Mouse (Mus musculus) liver, embryonic 16.5 days (tissue): ENCODE data around the gene Lnpk. TPM values are rescaled to one million over a fixed set of nuclear protein-coding genes. Genes with fewer than 3 reads are reported as not detected.

ENCODE experiments used
- ATAC-seq: fragments of 200-750 bp; cut with Nextera tagmentation; 2 replicates; pipeline ENCODE4 v1.8.0; 2017; ENCODE audit warnings: low read depth, mild to moderate bottlenecking, moderate number of reproducible peaks, moderate library complexity
- H3K27ac ChIP-seq: fragments of 300-500 bp; sonication (generic); 2 replicates; pipeline ENCODE4 v1.5.1; 2014; ENCODE audit warnings: mild to moderate bottlenecking, low read length
- H3K27me3 ChIP-seq: fragments of 300-500 bp; sonication (generic); 2 replicates; pipeline ENCODE4 v1.6.1; 2014; ENCODE audit warnings: low read depth, low read length, mixed read lengths; ENCODE audit not compliant: control insufficient read depth, insufficient read depth
- H3K36me3 ChIP-seq: fragments of 300-500 bp; sonication (generic); 2 replicates; pipeline ENCODE4 v1.6.1; 2014; ENCODE audit warnings: mild to moderate bottlenecking; ENCODE audit not compliant: control insufficient read depth, insufficient read depth
- H3K4me1 ChIP-seq: fragments of 300-500 bp; sonication (generic); 2 replicates; pipeline ENCODE4 v1.6.1; 2014; ENCODE audit warnings: low read depth, low read length, mixed read lengths; ENCODE audit not compliant: control insufficient read depth
- H3K4me2 ChIP-seq: fragments of 300-500 bp; sonication (generic); 2 replicates; pipeline ENCODE4 v1.6.1; 2014; ENCODE audit warnings: low read depth, low read length, mixed read lengths
- H3K4me3 ChIP-seq: fragments of 300-500 bp; sonication (generic); 2 replicates; pipeline ENCODE4 v1.5.1; 2014; ENCODE audit warnings: low read depth, mild to moderate bottlenecking, low read length
- H3K9ac ChIP-seq: fragments of 300-500 bp; sonication (generic); 2 replicates; pipeline ENCODE4 v1.6.1; 2014; ENCODE audit warnings: low read depth, low read length
- H3K9me3 ChIP-seq: fragments of 300-500 bp; sonication (generic); replicated peaks from 2 replicates; pipeline ENCODE4 v1.6.1; 2016; ENCODE audit warnings: low read length; ENCODE audit not compliant: control insufficient read depth
- WGBS: fragments of 180-500 bp; shearing (Covaris S2); extraction: QIAGEN DNeasy Blood & Tissue Kit; methylation state at CpG from one replicate; pipeline ENCODE4 v1.1.7; 2014; ENCODE audit not compliant: insufficient replicate concordance; 5-methylcytosine and 5-hydroxymethylcytosine counted together
- polyA plus RNA-seq: library from polyadenylated mRNA; unstranded; fragments of >200 nt; fragmentation: Nextera tagmentation; extraction: Ambion mirVana; gene quantifications from 2 replicates; pipeline ENCODE4 v1.2.1, GENCODE M21; 2015

The Lnpk gene
- 14.7 and 18.3 TPM in 2 replicates for polyA plus RNA-seq

GRCm38 (mm10) chr2:74578843-74579489, at the start of gene Lnpk:
Gene Lnpk, minus strand, starts transcription at chr2:74579435.
- Histone ChIP-seq H3K4me3 (peak within 1 kb of the TSS; percentile 99), H3K4me2 (peak within 1 kb of the TSS; percentile 99), H3K4me1 (peaks cover 9% of the 10 kb centered on the region), H3K27ac (peak within 1 kb of the TSS; percentile 96), H3K36me3 (no peaks in the 10 kb centered on the region), H3K9me3 (no peaks in the 10 kb centered on the region), H3K27me3 (no peaks in the 10 kb centered on the region), H3K9ac (peak within 1 kb of the TSS; percentile 99)
- ATAC-seq, result peak; percentile 98
- WGBS, result under 1% methylated on average over 34 of the region's 34 CpGs

GRCm38 (mm10) chr2:74620368-74620767, 41.1 kb upstream of the Lnpk start:
- H3K36me3 ChIP-seq, result no peaks in the 10 kb centered on the region
- H3K27me3 ChIP-seq, result no peaks in the 10 kb centered on the region
- H3K9ac ChIP-seq, result no peak overlapping the region
- no peak overlapping the region for H3K4me3 ChIP-seq
- 77% methylated on average over 10 of the region's 10 CpGs for WGBS
- H3K4me1 ChIP-seq, result no peaks in the 10 kb centered on the region
- no peak overlapping the region for H3K4me2 ChIP-seq
- no peak for ATAC-seq
- H3K27ac ChIP-seq, result no peak overlapping the region
- H3K9me3 ChIP-seq, result no peaks in the 10 kb centered on the region

GRCm38 (mm10) chr2:74619676-74620246, 40.5 kb upstream of the Lnpk start:
- H3K36me3 ChIP-seq, result no peaks in the 10 kb centered on the region
- 67% methylated on average over 3 of the region's 3 CpGs for WGBS
- no peak overlapping the region for H3K4me2 ChIP-seq
- ATAC-seq, result no peak
- no peaks in the 10 kb centered on the region for H3K4me1 ChIP-seq
- no peaks in the 10 kb centered on the region for H3K27me3 ChIP-seq
- no peak overlapping the region for H3K9ac ChIP-seq
- H3K9me3 ChIP-seq, result no peaks in the 10 kb centered on the region
- H3K4me3 ChIP-seq, result no peak overlapping the region
- no peak overlapping the region for H3K27ac ChIP-seq

GRCm38 (mm10) chr2:74617706-74618105, 38.5 kb upstream of the Lnpk start:
- H3K4me1 ChIP-seq, result no peaks in the 10 kb centered on the region
- no peak overlapping the region for H3K4me3 ChIP-seq
- no peak overlapping the region for H3K9ac ChIP-seq
- no peaks in the 10 kb centered on the region for H3K9me3 ChIP-seq
- H3K27ac ChIP-seq, result no peak overlapping the region
- H3K27me3 ChIP-seq, result no peaks in the 10 kb centered on the region
- 66% methylated on average over 9 of the region's 9 CpGs for WGBS
- no peaks in the 10 kb centered on the region for H3K36me3 ChIP-seq
- ATAC-seq, result no peak
- H3K4me2 ChIP-seq, result no peak overlapping the region

GRCm38 (mm10) chr2:74611406-74611805, 32.2 kb upstream of the Lnpk start:
- no peak for ATAC-seq
- no peak overlapping the region for H3K4me3 ChIP-seq
- H3K9ac ChIP-seq, result no peak overlapping the region
- H3K36me3 ChIP-seq, result no peaks in the 10 kb centered on the region
- no peaks in the 10 kb centered on the region for H3K27me3 ChIP-seq
- no peaks in the 10 kb centered on the region for H3K9me3 ChIP-seq
- 54% methylated on average over 4 of the region's 4 CpGs for WGBS
- H3K27ac ChIP-seq, result no peak overlapping the region
- H3K4me2 ChIP-seq, result no peak overlapping the region
- H3K4me1 ChIP-seq, result no peaks in the 10 kb centered on the region

GRCm38 (mm10) chr2:74609350-74609749, 30.1 kb upstream of the Lnpk start:
- no peaks in the 10 kb centered on the region for H3K27me3 ChIP-seq

GRCm38 (mm10) chr2:74606087-74606760, 27.0 kb upstream of the Lnpk start:
- WGBS, result 9% methylated on average over 5 of the region's 5 CpGs
- Histone ChIP-seq H3K4me1 (no peaks in the 10 kb centered on the region), H3K4me3 (no peak overlapping the region), H3K9ac (no peak overlapping the region), H3K36me3 (no peaks in the 10 kb centered on the region), H3K27me3 (no peaks in the 10 kb centered on the region), H3K9me3 (no peaks in the 10 kb centered on the region), H3K27ac (no peak overlapping the region), H3K4me2 (no peak overlapping the region)
- no peak; the same call in 1 of the 2 replicates for ATAC-seq

More at GRCm38 (mm10) chr2:74609350-74609749, 30.1 kb upstream of the Lnpk start:
- H3K4me2 ChIP-seq, result no peak overlapping the region
- H3K27ac ChIP-seq, result no peak overlapping the region
- no peaks in the 10 kb centered on the region for H3K36me3 ChIP-seq
- no peaks in the 10 kb centered on the region for H3K9me3 ChIP-seq
- ATAC-seq, result no peak
- H3K4me1 ChIP-seq, result no peaks in the 10 kb centered on the region
- H3K9ac ChIP-seq, result no peak overlapping the region
- H3K4me3 ChIP-seq, result no peak overlapping the region

- Histone ChIP-seq H3K27me3 (no peaks in the 10 kb centered on the region), H3K4me2 (no peak overlapping the region), H3K9me3 (no peaks in the 10 kb centered on the region), H3K4me3 (no peak overlapping the region), H3K4me1 (no peaks in the 10 kb centered on the region), H3K36me3 (no peaks in the 10 kb centered on the region), H3K9ac (no peak overlapping the region), H3K27ac (no peak overlapping the region)
- no peak for ATAC-seq
- WGBS, result 42% methylated on average over 3 of the region's 3 CpGs
Observed at GRCm38 (mm10) chr2:74604011-74604410, 24.8 kb upstream of the Lnpk start.

- Histone ChIP-seq H3K27me3 (no peaks in the 10 kb centered on the region), H3K4me3 (no peak overlapping the region), H3K4me1 (no peaks in the 10 kb centered on the region), H3K9ac (no peak overlapping the region), H3K27ac (no peak overlapping the region), H3K4me2 (no peak overlapping the region), H3K9me3 (no peaks in the 10 kb centered on the region), H3K36me3 (no peaks in the 10 kb centered on the region)
- ATAC-seq, result no peak
- 44% methylated on average over 5 of the region's 5 CpGs for WGBS
Observed at GRCm38 (mm10) chr2:74602483-74602882, 23.2 kb upstream of the Lnpk start.
